Mouse (Mus musculus): ENCODE results near the gene Gm20661.

DNA sequence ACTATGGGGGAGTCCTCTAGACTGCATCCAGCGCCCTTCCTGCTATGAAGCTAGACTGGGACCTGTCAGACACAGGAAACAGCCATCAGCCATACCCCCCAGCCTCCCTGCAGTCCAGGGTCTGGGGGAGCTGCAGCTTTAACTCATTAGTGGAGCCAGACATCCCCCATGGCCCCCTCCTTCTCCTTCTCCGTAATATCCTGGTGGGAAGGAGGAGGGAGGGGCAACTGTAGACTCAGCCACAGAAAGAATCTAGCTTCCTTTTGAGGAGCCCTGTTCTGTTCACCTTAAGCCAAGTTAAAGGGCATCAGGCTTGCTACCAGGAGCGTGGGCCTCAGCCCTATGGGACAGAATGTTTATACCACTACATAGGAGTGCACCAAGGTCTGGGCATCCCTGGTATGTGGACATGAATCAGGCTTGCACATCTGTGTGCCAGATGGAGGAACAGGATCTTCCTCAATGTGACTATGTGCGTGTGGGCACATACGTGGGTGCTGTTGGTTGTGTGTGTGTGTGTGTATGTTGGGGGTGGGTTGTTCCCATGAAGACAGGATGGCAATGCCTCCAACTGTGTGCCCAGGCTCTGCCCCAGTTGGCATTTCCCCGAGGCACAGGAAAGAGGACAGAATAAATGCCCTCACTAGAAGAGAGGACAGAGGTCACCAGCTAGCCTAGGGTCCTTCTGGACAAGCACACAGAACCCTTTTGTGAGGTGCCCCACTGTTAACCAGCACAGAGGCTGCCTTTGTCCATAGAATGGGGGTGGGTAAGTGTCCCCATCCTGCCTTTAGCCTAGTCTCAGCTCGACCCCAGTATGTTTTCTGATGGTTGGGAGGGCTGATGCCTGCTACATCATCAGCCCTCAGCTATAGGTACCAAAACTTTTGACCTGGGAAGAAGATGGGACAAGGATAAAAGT, 913 bp upstream of the Gm20661 start:
- TF ChIP-seq CTCF (IDR thresholded peaks at IDR 0.05; ENCODE audit: borderline replicate concordance, control insufficient read depth, extremely low read depth, insufficient read depth, low read length, poor library complexity) (no peak), POLR2A (IDR thresholded peaks at IDR 0.05; ENCODE audit: control insufficient read depth, extremely low read depth, insufficient read depth, low read length, poor library complexity) (no peak)
